Mouse (Mus musculus) neutrophil, adult 65 days (primary cell): ENCODE results near the gene Gal3st2c. TPM values are rescaled to one million over a fixed set of nuclear protein-coding genes. Genes with fewer than 3 reads are reported as not detected.

Experiments used
- total RNA-seq: library from RNA; stranded (reverse); gene quantifications from 2 replicates; pipeline ENCODE4 v1.2.4, GENCODE M21; 2023

Gal3st2c gene
- total RNA-seq, result 0.09 and 0.11 TPM in 2 replicates

GRCm38 (mm10) chr1:93990209-93990608 is at the start of gene Gal3st2c:
Gal3st2c (plus strand) TSS chr1:93990509.

GRCm38 (mm10) chr1:94020151-94020550 is 29.8 kb downstream of the Gal3st2c start, which contains the start of gene Neu4:
Neu4 (plus strand) TSS chr1:94020451.

GRCm38 (mm10) chr1:94052373-94052772 is 62.1 kb downstream of the Gal3st2c start, which contains the start of gene Pdcd1:
Pdcd1 (minus strand) TSS chr1:94052553.

Other genes starting within 250 kb of the Gal3st2c start
- 74.6 and 112 TPM in 2 replicates for gene Atg4b, start 239.0 kb upstream of the Gal3st2c start, total RNA-seq
- 27.1 and 29.3 TPM in 2 replicates for gene Thap4, start 235.6 kb upstream of the Gal3st2c start, total RNA-seq
- gene Dtymk, start 188.6 kb upstream of the Gal3st2c start, total RNA-seq, result 28.1 and 38.4 TPM in 2 replicates
- gene Ing5, start 186.5 kb upstream of the Gal3st2c start, total RNA-seq, result 33.9 and 43.8 TPM in 2 replicates
- 15.4 and 23.4 TPM in 2 replicates for gene D2hgdh, start 165.6 kb upstream of the Gal3st2c start, total RNA-seq
- gene Gal3st2, start 129.2 kb upstream of the Gal3st2c start, total RNA-seq, result 0.25 and 0.44 TPM in 2 replicates
- 0.47 TPM in 1 of 2 replicates, not detected in the other for gene Gal3st2b, start 72.2 kb upstream of the Gal3st2c start, total RNA-seq
- gene Neu4, start 29.9 kb downstream of the Gal3st2c start, total RNA-seq, result not detected in 2 replicates
- not detected in 2 replicates for gene Pdcd1, start 62.0 kb downstream of the Gal3st2c start, total RNA-seq